Mouse (Mus musculus): ENCODE measurements around the gene Tbcb. TPM values are rescaled to one million over a fixed set of nuclear protein-coding genes. Genes with fewer than 3 reads are reported as not detected.
A peak's percentile ranks its signal among the peaks of the same experiment; 100 is the strongest.
"Not testable (repeated sequence)": the region's sequence is repeated elsewhere in the genome, so short reads cannot be mapped to it uniquely, and the experiment has no call there.

The Tbcb gene
- polyA plus RNA-seq, 1 experiment from 2014 or later, result 214 TPM

GRCm38 (mm10) chr7:30200661-30201060, 31.4 kb downstream of the Tbcb start:
- not testable (repeated sequence) for H3K27me3 ChIP-seq; H3K9ac ChIP-seq; H3K4me2 ChIP-seq; H3K9me3 ChIP-seq; H3K4me1 ChIP-seq; ATAC-seq (ENCODE audit: insufficient number of reproducible peaks, insufficient read depth, low FRiP score, low TSS enrichment, low read depth); H3K4me3 ChIP-seq; H3K27ac ChIP-seq; H3K36me3 ChIP-seq
- WGBS, result 86% methylated on average over 5 of the region's 5 CpGs

- Histone ChIP-seq H3K27me3 (no peaks in the 10 kb centered on the region), H3K36me3 (no peaks in the 10 kb centered on the region), H3K4me2 (no peak overlapping the region), H3K4me1 (peaks cover 7% of the 10 kb centered on the region; the same call in 1 of the 2 replicates), H3K27ac (no peak overlapping the region), H3K9me3 (no peaks in the 10 kb centered on the region), H3K9ac (no peak overlapping the region), H3K4me3 (no peak overlapping the region)
- 68% methylated on average over 5 of the region's 5 CpGs for WGBS
- no peak for ATAC-seq (ENCODE audit: insufficient number of reproducible peaks, insufficient read depth, low FRiP score, low TSS enrichment, low read depth)
These were observed 31.9 kb downstream of the Tbcb start for GRCm38 (mm10) chr7:30200200-30200599.

GRCm38 (mm10) chr7:30199498-30200139, 32.5 kb downstream of the Tbcb start:
- H3K9me3 ChIP-seq, result no peaks in the 10 kb centered on the region
- ATAC-seq (ENCODE audit: insufficient number of reproducible peaks, insufficient read depth, low FRiP score, low TSS enrichment, low read depth), result no peak
- H3K27me3 ChIP-seq, result no peaks in the 10 kb centered on the region
- peaks cover 9% of the 10 kb centered on the region; the same call in 1 of the 2 replicates for H3K4me1 ChIP-seq
- H3K36me3 ChIP-seq, result no peaks in the 10 kb centered on the region
- 72% methylated on average over 18 of the region's 18 CpGs for WGBS
- no peak overlapping the region for H3K4me3 ChIP-seq
- H3K27ac ChIP-seq, result no peak overlapping the region
- H3K9ac ChIP-seq, result no peak overlapping the region
- no peak overlapping the region for H3K4me2 ChIP-seq

- Histone ChIP-seq H3K4me3 (peak within 1 kb of the TSS; percentile 11), H3K27ac (no peak within 1 kb of the TSS), H3K9me3 (no peaks in the 10 kb centered on the region), H3K36me3 (no peaks in the 10 kb centered on the region), H3K9ac (0 out of 2 replicates have a peak within 1 kb of the TSS, but pooled peaks have one; percentile 0), H3K4me1 (peaks cover 10% of the 10 kb centered on the region), H3K27me3 (no peaks in the 10 kb centered on the region), H3K4me2 (peak within 1 kb of the TSS; percentile 39)
- 4% methylated on average over 8 of the region's 8 CpGs for WGBS
- no peak for ATAC-seq (ENCODE audit: insufficient number of reproducible peaks, insufficient read depth, low FRiP score, low TSS enrichment, low read depth)
These were observed 33.5 kb downstream of the Tbcb start, which contains the start of gene Capns1 for GRCm38 (mm10) chr7:30198481-30198971. TSS of gene Capns1 (minus strand) at chr7:30198811.

- 65% methylated on average over 5 of the region's 5 CpGs for WGBS
- no peak overlapping the region for H3K27ac ChIP-seq
- 0 out of 2 replicates have a peak overlapping the region, but pooled peaks have one; percentile 21 for H3K9ac ChIP-seq
- 0 out of 2 replicates have a peak, but pooled peaks cover 1% of the 10 kb centered on the region for H3K36me3 ChIP-seq
- no peaks in the 10 kb centered on the region for H3K9me3 ChIP-seq
- H3K27me3 ChIP-seq, result no peaks in the 10 kb centered on the region
- no peak overlapping the region for H3K4me3 ChIP-seq
- no peak overlapping the region for H3K4me2 ChIP-seq
- peaks cover 19% of the 10 kb centered on the region for H3K4me1 ChIP-seq
- ATAC-seq (ENCODE audit: insufficient number of reproducible peaks, insufficient read depth, low FRiP score, low TSS enrichment, low read depth), result no peak
These were observed 34.4 kb downstream of the Tbcb start for GRCm38 (mm10) chr7:30197592-30198129.

- Histone ChIP-seq H3K4me1 (peaks cover 21% of the 10 kb centered on the region), H3K27ac (no peak overlapping the region), H3K4me3 (no peak overlapping the region), H3K9me3 (no peaks in the 10 kb centered on the region), H3K9ac (no peak overlapping the region), H3K27me3 (no peaks in the 10 kb centered on the region), H3K36me3 (peaks cover 16% of the 10 kb centered on the region), H3K4me2 (no peak overlapping the region)
- 74% methylated on average over 6 of the region's 6 CpGs for WGBS
- no peak for ATAC-seq (ENCODE audit: insufficient number of reproducible peaks, insufficient read depth, low FRiP score, low TSS enrichment, low read depth)
These were observed 35.9 kb downstream of the Tbcb start for GRCm38 (mm10) chr7:30196171-30196570.

GRCm38 (mm10) chr7:30195461-30195860, 36.6 kb downstream of the Tbcb start:
- Histone ChIP-seq H3K4me3 (peak overlapping the region; percentile 81; the same call in 1 of the 2 replicates), H3K27ac (no peak overlapping the region), H3K36me3 (peaks cover 23% of the 10 kb centered on the region), H3K4me1 (peaks cover 21% of the 10 kb centered on the region), H3K9me3 (no peaks in the 10 kb centered on the region), H3K9ac (no peak overlapping the region), H3K4me2 (peak overlapping the region; percentile 80), H3K27me3 (no peaks in the 10 kb centered on the region)
- WGBS, result 69% methylated on average over 6 of the region's 6 CpGs
- no peak for ATAC-seq (ENCODE audit: insufficient number of reproducible peaks, insufficient read depth, low FRiP score, low TSS enrichment, low read depth)

- Histone ChIP-seq H3K27ac (peak overlapping the region; percentile 90), H3K27me3 (no peaks in the 10 kb centered on the region), H3K36me3 (peaks cover 29% of the 10 kb centered on the region), H3K9ac (peak overlapping the region; percentile 84), H3K9me3 (no peaks in the 10 kb centered on the region), H3K4me1 (peaks cover 21% of the 10 kb centered on the region), H3K4me2 (peak overlapping the region; percentile 80), H3K4me3 (peak overlapping the region; percentile 81)
- WGBS, result under 1% methylated on average over 28 of the region's 28 CpGs
- peak; percentile 76 for ATAC-seq (ENCODE audit: insufficient number of reproducible peaks, insufficient read depth, low FRiP score, low TSS enrichment, low read depth)
These were observed 37.2 kb downstream of the Tbcb start for GRCm38 (mm10) chr7:30194884-30195283.

GRCm38 (mm10) chr7:30194101-30194831, 37.8 kb downstream of the Tbcb start:
- peaks cover 31% of the 10 kb centered on the region for H3K36me3 ChIP-seq
- under 1% methylated on average over 26 of the region's 26 CpGs for WGBS
- peak overlapping the region; percentile 81 for H3K4me3 ChIP-seq
- peak overlapping the region; percentile 90 for H3K27ac ChIP-seq
- H3K9ac ChIP-seq, result peak overlapping the region; percentile 84
- peaks cover 21% of the 10 kb centered on the region for H3K4me1 ChIP-seq
- H3K9me3 ChIP-seq, result no peaks in the 10 kb centered on the region
- H3K27me3 ChIP-seq, result no peaks in the 10 kb centered on the region
- peak overlapping the region; percentile 80 for H3K4me2 ChIP-seq
- ATAC-seq (ENCODE audit: insufficient number of reproducible peaks, insufficient read depth, low FRiP score, low TSS enrichment, low read depth), result no peak

GRCm38 (mm10) chr7:30193581-30194100, 38.4 kb downstream of the Tbcb start:
- H3K9ac ChIP-seq, result peak overlapping the region; percentile 84
- H3K4me2 ChIP-seq, result peak overlapping the region; percentile 80
- H3K36me3 ChIP-seq, result peaks cover 37% of the 10 kb centered on the region
- H3K27ac ChIP-seq, result peak overlapping the region; percentile 90
- H3K4me1 ChIP-seq, result peaks cover 21% of the 10 kb centered on the region
- peak; percentile 33; the same call in 1 of the 2 replicates for ATAC-seq (ENCODE audit: insufficient number of reproducible peaks, insufficient read depth, low FRiP score, low TSS enrichment, low read depth)
- 1% methylated on average over 23 of the region's 26 CpGs for WGBS
- no peaks in the 10 kb centered on the region for H3K27me3 ChIP-seq
- no peaks in the 10 kb centered on the region for H3K9me3 ChIP-seq
- peak overlapping the region; percentile 81 for H3K4me3 ChIP-seq

- Histone ChIP-seq H3K27ac (peak overlapping the region; percentile 90), H3K9me3 (no peaks in the 10 kb centered on the region), H3K9ac (peak overlapping the region; percentile 84), H3K4me2 (peak overlapping the region; percentile 80), H3K36me3 (peaks cover 43% of the 10 kb centered on the region), H3K4me3 (peak overlapping the region; percentile 81), H3K4me1 (peaks cover 21% of the 10 kb centered on the region), H3K27me3 (no peaks in the 10 kb centered on the region)
- 20% methylated on average over 9 of the region's 9 CpGs for WGBS
- 0 out of 2 replicates have a peak, but pooled peaks have one; percentile 38 for ATAC-seq (ENCODE audit: insufficient number of reproducible peaks, insufficient read depth, low FRiP score, low TSS enrichment, low read depth)
These were observed 39.1 kb downstream of the Tbcb start for GRCm38 (mm10) chr7:30193013-30193412.

All from embryonic facial prominence, embryonic 13.5 days (tissue).